Mouse (Mus musculus) heart, postnatal 25 days (tissue): ENCODE results near the gene Gm4553. TPM values are rescaled to one million over a fixed set of nuclear protein-coding genes. Genes with fewer than 3 reads are reported as not detected.
"Not testable (repeated sequence)": the region's sequence is repeated elsewhere in the genome, so short reads cannot be mapped to it uniquely, and the experiment has no call there.

ENCODE experiments used
- DNase-seq: peaks from one replicate; pipeline ENCODE4 v3.0.0; 2022; ENCODE audit warnings: low spot score
- intact Hi-C: fragments of 180-260 bp; cut with DNase I; formaldehyde crosslinking; loops from one replicate; pipeline ENCODE4 v1.15.1; 2025
- total RNA-seq, 2 experiments: library from RNA; stranded (reverse); gene quantifications; 2 replicates each; pipeline ENCODE4 v1.2.3; 2021

The Gm4553 gene
- total RNA-seq, 2 experiments from 2014 or later: not detected

- intact Hi-C loops: loop anchor here (10.0 kb wide), 1 partner anchor 141 kb away; no protein-coding TSS in a partner anchor
- not testable (repeated sequence) for DNase-seq
Measured at GRCm38 (mm10) chr7:142143506-142144010, 22.0 kb downstream of the Gm4553 start.

DNA sequence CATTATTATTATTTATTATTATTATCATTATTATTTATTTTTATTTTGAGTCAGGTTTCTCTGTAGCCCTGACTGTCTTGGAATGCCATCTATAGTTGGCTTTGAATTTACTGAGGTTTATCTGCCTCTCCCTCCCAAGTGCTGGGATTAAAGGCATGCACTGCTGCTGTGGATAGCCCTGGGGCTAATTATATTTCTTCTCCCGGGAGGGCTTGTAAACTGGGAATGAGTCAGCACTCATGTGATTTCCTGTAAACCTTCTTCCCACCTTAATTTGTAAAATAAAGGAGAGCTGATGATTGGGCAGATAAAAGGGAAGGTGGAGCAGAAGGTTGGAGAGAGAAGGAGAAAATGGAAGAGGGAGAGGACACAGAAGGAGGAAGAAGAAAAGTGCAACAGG is 24.8 kb downstream of the Gm4553 start:
- no peak for DNase-seq
- intact Hi-C loops: loop anchor here (10.0 kb wide), 1 partner anchor 144 kb away; no protein-coding TSS in a partner anchor

GRCm38 (mm10) chr7:142135934-142136333 is 29.6 kb downstream of the Gm4553 start, which contains the start of gene Gm39115:
TSS of gene Gm39115 (minus strand) at chr7:142136034.
- DNase-seq, intact Hi-C loops: not testable (repeated sequence)

GRCm38 (mm10) chr7:142134206-142134995 is 31.1 kb downstream of the Gm4553 start:
- intact Hi-C loops: no loop called here
- DNase-seq: no peak

- intact Hi-C loops: no loop called here
Measured at GRCm38 (mm10) chr7:142128843-142129242, 36.7 kb downstream of the Gm4553 start.

GRCm38 (mm10) chr7:142120629-142121028 is 44.9 kb downstream of the Gm4553 start, which contains the start of gene Gm45618:
TSS of gene Gm45618 (minus strand) at chr7:142120729.
- DNase-seq, intact Hi-C loops: not testable (repeated sequence)

More at GRCm38 (mm10) chr7:142128843-142129242, 36.7 kb downstream of the Gm4553 start:
- DNase-seq: no peak

DNA sequence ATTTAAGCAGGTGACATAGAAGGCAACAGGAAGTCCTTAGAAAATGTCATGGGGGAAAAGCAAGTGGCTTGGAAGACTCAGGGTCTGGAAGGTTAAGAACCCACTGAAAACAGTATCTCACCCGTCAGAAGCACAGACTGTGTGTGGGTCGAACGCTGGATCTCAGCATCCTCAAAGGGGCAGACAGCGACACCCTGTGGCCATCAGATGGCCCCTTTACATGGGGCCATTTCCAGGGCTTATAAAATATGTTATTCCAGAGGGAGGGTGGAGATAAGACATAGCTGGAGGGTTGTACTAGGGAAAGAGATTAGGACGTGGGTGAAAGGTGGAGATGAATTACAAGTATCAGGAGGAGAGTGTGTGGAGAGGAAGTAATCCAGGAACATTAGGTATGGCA is 45.9 kb downstream of the Gm4553 start:
- intact Hi-C loops: no loop called here
- DNase-seq: no peak

Other genes with a start within 250 kb of the Gm4553 start
- 10 to 100 TPM; 47.4 to 52.9 TPM for gene Tollip, start 247.2 kb downstream of the Gm4553 start, total RNA-seq
- under 1 TPM in 1 of 2 experiments, not detected in 1; 0.22 TPM for gene Brsk2, start 216.0 kb downstream of the Gm4553 start, total RNA-seq
- 10 to 100 TPM; 40.2 to 40.7 TPM for gene Mob2, start 104.7 kb downstream of the Gm4553 start, total RNA-seq
- 10 to 100 TPM; 39.7 to 53.5 TPM for gene Dusp8, start 69.9 kb downstream of the Gm4553 start, total RNA-seq
- not detected for gene Gm45618, start 45.0 kb downstream of the Gm4553 start, total RNA-seq
- gene Gm39115, start 29.7 kb downstream of the Gm4553 start, total RNA-seq: not detected
- not detected for gene Gm45337, start 21.1 kb downstream of the Gm4553 start, total RNA-seq
- gene Gm29735, start 8.6 kb downstream of the Gm4553 start, total RNA-seq: not detected
- not detected for gene Krtap5-2, start 10.3 kb upstream of the Gm4553 start, total RNA-seq
- not detected for gene Gm10153, start 24.6 kb upstream of the Gm4553 start, total RNA-seq
- not detected for gene Krtap5-3, start 35.6 kb upstream of the Gm4553 start, total RNA-seq
- not detected for gene Gm7579, start 46.1 kb upstream of the Gm4553 start, total RNA-seq
- gene Krtap5-5, start 64.2 kb upstream of the Gm4553 start, total RNA-seq: not detected
- not detected for gene Gm40460, start 75.3 kb upstream of the Gm4553 start, total RNA-seq
- gene Gm2431, start 92.6 kb upstream of the Gm4553 start, total RNA-seq: not detected
- not detected for gene Gm4559, start 108.6 kb upstream of the Gm4553 start, total RNA-seq
- not detected for gene Krtap5-1, start 131.4 kb upstream of the Gm4553 start, total RNA-seq
- gene Krtap5-4, start 137.8 kb upstream of the Gm4553 start, total RNA-seq: not detected
- 1 to 10 TPM; 1.8 to 2.0 TPM for gene Ifitm10, start 208.0 kb upstream of the Gm4553 start, total RNA-seq
- gene Gm49369, start 216.9 kb upstream of the Gm4553 start, total RNA-seq: 1 to 10 TPM; 3.0 to 4.1 TPM
- gene Ctsd, start 222.3 kb upstream of the Gm4553 start, total RNA-seq: 100 to 1,000 TPM; 692 to 727 TPM